Mouse (Mus musculus): ENCODE measurements around the gene Tmem107. TPM values are rescaled to one million over a fixed set of nuclear protein-coding genes. Genes with fewer than 3 reads are reported as not detected.

The Tmem107 gene
- polyA plus RNA-seq, 1 experiment from 2014 or later: 62.2 TPM

DNA sequence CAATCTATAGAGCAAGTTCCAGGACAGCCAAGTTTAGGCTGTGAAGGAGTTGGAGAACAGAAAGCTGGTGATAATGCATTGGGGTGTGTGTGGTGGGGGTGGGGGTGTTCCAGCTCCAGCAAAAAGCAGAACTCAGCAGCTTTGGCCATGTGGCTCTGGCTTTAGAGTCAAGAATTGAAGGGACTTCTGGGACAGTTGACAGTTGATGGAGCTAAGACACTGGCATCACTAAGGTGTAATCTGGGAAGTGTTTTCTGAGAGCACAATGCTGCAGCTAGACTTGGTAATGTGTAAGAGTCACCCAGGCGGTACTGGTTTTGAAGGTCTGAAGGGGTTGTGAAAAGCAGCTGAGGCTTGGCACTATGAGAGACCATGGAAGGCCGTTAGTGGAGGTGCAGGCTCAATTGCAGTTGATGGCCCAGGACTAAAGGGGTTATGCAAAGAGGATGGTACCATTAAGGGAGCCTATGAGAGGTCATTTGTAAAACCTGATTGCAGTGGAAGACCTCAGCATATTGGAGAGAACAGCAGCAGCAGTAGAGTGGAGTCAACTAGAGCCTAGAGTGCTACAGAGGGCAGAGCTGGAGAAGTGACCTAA, 17.7 kb upstream of the Tmem107 start:
- peaks cover 41% of the 10 kb centered on the region for H3K36me3 ChIP-seq (ENCODE audit: control insufficient read depth, insufficient read depth, low read length)
- WGBS: 58% methylated on average over 2 of the region's 2 CpGs
- no peak for ATAC-seq (ENCODE audit: low FRiP score, low TSS enrichment)

DNA sequence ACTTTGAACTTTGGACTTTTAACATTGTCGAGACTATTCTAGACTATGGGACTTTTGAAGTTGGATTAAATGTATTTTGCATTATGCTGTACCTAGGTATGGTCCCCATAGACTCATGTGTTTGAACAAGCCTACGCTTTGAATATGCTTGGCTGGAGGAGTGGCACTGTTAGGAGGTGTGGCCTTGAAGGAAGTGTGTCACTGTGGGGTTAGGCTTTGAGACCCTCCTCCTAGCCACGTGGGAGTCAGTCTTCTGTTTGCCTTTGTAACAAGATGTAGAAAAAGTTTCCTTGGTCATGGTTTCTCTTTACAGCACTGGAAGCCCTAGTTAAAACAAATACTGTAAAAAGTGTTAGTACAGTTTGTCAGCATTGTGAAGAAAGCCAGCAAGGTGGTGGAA, 16.8 kb upstream of the Tmem107 start:
- no peak for ATAC-seq (ENCODE audit: low FRiP score, low TSS enrichment)

More for the DNA sequence above, 17.7 kb upstream of the Tmem107 start:
- 0 out of 2 replicates have a peak, but pooled peaks cover 4% of the 10 kb centered on the region for H3K4me1 ChIP-seq (ENCODE audit: control insufficient read depth, insufficient read depth, low read length)
- H3K4me2 ChIP-seq (replicated peaks; ENCODE audit: low read depth, low read length): no peak overlapping the region
- H3K27ac ChIP-seq (ENCODE audit: low read depth, low read length): no peak overlapping the region
- H3K4me3 ChIP-seq (ENCODE audit: low read length): no peak overlapping the region
- H3K27me3 ChIP-seq (ENCODE audit: control insufficient read depth, insufficient read depth, low read length): no peaks in the 10 kb centered on the region
- H3K9me3 ChIP-seq (ENCODE audit: control insufficient read depth, low read length): no peaks in the 10 kb centered on the region
- H3K9ac ChIP-seq (ENCODE audit: low read depth, low read length): no peak overlapping the region

DNA sequence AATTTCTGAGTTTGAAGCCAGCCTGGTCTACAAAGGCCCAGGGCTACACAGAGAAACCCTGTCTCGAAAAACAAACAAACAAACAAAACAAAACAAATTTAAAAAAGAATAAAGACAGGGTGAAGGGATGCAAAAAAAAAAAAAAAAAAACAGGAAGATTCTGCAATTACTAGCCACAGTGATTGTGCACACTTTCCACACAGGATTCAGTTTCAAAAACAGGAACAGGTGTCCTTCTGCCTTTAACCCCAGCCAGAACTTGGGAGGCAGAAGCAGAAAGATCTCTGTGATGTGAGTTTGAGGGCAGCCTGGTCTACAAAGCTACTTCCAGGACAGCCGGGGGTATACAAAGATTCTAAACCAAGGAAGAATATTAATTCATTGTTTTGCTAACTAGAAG, 12.3 kb upstream of the Tmem107 start:
- WGBS: 74% methylated on average over 2 of the region's 2 CpGs
- Histone ChIP-seq H3K9me3 (ENCODE audit: control insufficient read depth, low read length) (no peaks in the 10 kb centered on the region), H3K4me2 (replicated peaks; ENCODE audit: low read depth, low read length) (peak overlapping the region; percentile 96), H3K4me3 (ENCODE audit: low read length) (peak overlapping the region; percentile 89), H3K27ac (ENCODE audit: low read depth, low read length) (no peak overlapping the region; the same call in 1 of the 2 replicates), H3K36me3 (ENCODE audit: control insufficient read depth, insufficient read depth, low read length) (0 out of 2 replicates have a peak, but pooled peaks cover 3% of the 10 kb centered on the region), H3K9ac (ENCODE audit: low read depth, low read length) (peak overlapping the region; percentile 59; the same call in 1 of the 2 replicates), H3K27me3 (ENCODE audit: control insufficient read depth, insufficient read depth, low read length) (no peaks in the 10 kb centered on the region), H3K4me1 (ENCODE audit: control insufficient read depth, insufficient read depth, low read length) (peaks cover 20% of the 10 kb centered on the region)
- no peak for ATAC-seq (ENCODE audit: low FRiP score, low TSS enrichment)

More for the DNA sequence above, 16.8 kb upstream of the Tmem107 start:
- H3K36me3 ChIP-seq (ENCODE audit: control insufficient read depth, insufficient read depth, low read length): peaks cover 32% of the 10 kb centered on the region
- H3K9me3 ChIP-seq (ENCODE audit: control insufficient read depth, low read length): no peaks in the 10 kb centered on the region
- 74% methylated on average over 3 of the region's 3 CpGs for WGBS
- H3K27ac ChIP-seq (ENCODE audit: low read depth, low read length): no peak overlapping the region
- H3K4me2 ChIP-seq (replicated peaks; ENCODE audit: low read depth, low read length): no peak overlapping the region
- no peaks in the 10 kb centered on the region for H3K27me3 ChIP-seq (ENCODE audit: control insufficient read depth, insufficient read depth, low read length)
- no peak overlapping the region for H3K4me3 ChIP-seq (ENCODE audit: low read length)
- H3K4me1 ChIP-seq (ENCODE audit: control insufficient read depth, insufficient read depth, low read length): peaks cover 4% of the 10 kb centered on the region; the same call in 1 of the 2 replicates
- H3K9ac ChIP-seq (ENCODE audit: low read depth, low read length): no peak overlapping the region

DNA sequence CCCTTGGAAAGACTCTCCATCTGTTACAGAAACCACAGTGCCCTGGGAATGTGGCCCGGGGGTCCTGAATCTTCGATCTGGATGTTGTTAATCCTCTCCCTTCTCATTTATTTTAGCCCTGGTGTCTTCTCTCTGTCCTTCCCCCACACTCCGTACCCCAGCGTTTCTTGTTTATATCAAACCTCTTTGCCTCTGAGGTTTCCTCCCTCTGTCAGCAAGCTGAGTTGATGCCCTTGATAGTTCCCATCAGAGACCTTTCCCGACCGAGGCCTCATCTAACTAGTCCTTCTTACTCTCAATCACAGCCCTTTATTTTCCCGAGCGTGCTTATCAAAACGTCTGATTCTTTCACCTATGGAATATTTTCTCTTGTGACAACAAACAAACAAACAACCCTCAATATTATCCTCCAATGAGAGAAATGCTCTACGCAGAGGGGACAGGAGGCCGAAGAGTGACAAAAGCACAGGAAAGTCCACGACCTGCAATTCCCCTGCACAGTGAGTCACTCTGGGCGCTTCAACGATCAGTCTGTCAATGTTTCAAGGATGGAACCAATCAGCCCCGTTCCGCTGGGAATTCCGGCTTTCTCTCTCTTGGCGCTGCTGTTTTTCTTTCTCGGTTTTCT, 11.8 kb upstream of the Tmem107 start:
- H3K27me3 ChIP-seq (ENCODE audit: control insufficient read depth, insufficient read depth, low read length): no peaks in the 10 kb centered on the region
- peaks cover 20% of the 10 kb centered on the region for H3K4me1 ChIP-seq (ENCODE audit: control insufficient read depth, insufficient read depth, low read length)
- ATAC-seq (ENCODE audit: low FRiP score, low TSS enrichment): peak; percentile 5; the same call in 1 of the 2 replicates
- H3K9me3 ChIP-seq (ENCODE audit: control insufficient read depth, low read length): no peaks in the 10 kb centered on the region
- H3K9ac ChIP-seq (ENCODE audit: low read depth, low read length): peak overlapping the region; percentile 59
- H3K27ac ChIP-seq (ENCODE audit: low read depth, low read length): peak overlapping the region; percentile 38; the same call in 1 of the 2 replicates
- peak overlapping the region; percentile 96 for H3K4me2 ChIP-seq (replicated peaks; ENCODE audit: low read depth, low read length)
- H3K4me3 ChIP-seq (ENCODE audit: low read length): peak overlapping the region; percentile 89
- 2% methylated on average over 19 of the region's 19 CpGs for WGBS
- 0 out of 2 replicates have a peak, but pooled peaks cover 3% of the 10 kb centered on the region for H3K36me3 ChIP-seq (ENCODE audit: control insufficient read depth, insufficient read depth, low read length)

DNA sequence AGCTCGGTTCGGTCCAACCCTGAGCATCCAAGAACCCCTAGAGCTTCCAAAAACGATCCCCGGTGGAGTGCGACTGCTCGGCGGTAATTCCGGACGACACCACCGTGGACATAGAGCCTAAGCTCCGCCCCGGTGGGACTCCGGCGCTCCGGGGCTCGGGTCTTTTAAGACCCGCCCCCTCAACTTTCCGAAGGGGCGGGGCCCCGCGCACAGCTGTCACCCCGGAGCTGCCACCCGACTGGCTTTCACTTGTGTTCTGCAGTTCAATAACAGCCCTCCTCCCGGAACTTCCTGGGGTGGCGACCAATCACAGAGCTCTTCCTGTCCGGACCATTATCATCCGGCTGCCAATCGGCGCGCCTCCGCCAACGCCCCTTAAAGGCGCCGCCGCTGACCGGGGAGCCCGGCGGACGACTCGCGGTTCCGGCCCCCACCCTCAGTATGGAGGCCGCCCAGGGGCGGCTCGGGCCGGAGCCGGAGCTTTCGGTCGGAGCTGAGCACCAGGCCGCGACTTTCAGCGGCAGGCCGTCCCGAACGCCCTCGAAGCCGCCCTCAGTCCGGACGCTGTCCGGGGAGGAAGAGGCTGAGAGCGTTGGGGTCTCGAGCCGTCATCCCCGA, 11.1 kb upstream of the Tmem107 start, which contains the start of gene Borcs6:
Gene Borcs6 (plus strand): TSS at position 361 of the 618 bp plus-strand sequence.
- H3K36me3 ChIP-seq (ENCODE audit: control insufficient read depth, insufficient read depth, low read length): 0 out of 2 replicates have a peak, but pooled peaks cover under 1% of the 10 kb centered on the region
- peaks cover 20% of the 10 kb centered on the region for H3K4me1 ChIP-seq (ENCODE audit: control insufficient read depth, insufficient read depth, low read length)
- WGBS: under 1% methylated on average over 63 of the region's 64 CpGs
- H3K9ac ChIP-seq (ENCODE audit: low read depth, low read length): peak within 1 kb of the TSS; percentile 83
- H3K4me3 ChIP-seq (ENCODE audit: low read length): peak within 1 kb of the TSS; percentile 89
- H3K27me3 ChIP-seq (ENCODE audit: control insufficient read depth, insufficient read depth, low read length): no peaks in the 10 kb centered on the region
- H3K4me2 ChIP-seq (replicated peaks; ENCODE audit: low read depth, low read length): peak within 1 kb of the TSS; percentile 96
- H3K9me3 ChIP-seq (ENCODE audit: control insufficient read depth, low read length): no peaks in the 10 kb centered on the region
- H3K27ac ChIP-seq (ENCODE audit: low read depth, low read length): peak within 1 kb of the TSS; percentile 85
- peak; percentile 90 for ATAC-seq (ENCODE audit: low FRiP score, low TSS enrichment)

DNA sequence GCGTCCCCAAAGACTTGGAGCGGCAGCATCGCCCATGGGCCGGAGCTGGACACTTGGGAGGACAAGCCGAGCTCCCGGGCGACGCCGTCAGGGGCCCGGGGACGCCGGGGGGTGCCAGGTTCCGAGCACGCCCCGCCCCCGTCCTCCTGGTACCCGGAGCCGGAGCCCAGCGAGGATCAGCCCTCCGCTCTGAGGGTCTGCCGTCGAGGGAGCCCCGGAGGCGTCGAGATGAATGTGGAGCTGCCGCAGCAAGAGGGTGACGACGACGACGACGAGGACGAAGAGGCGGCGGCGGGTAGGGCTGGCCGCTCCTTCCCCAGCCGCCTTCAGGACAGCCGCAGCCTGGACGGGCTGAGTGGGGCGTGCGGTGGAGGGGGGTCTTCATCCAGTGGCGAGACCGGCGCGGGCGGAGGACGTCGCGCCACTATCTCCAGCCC, 10.6 kb upstream of the Tmem107 start:
- Histone ChIP-seq H3K27ac (ENCODE audit: low read depth, low read length) (peak overlapping the region; percentile 85), H3K9me3 (ENCODE audit: control insufficient read depth, low read length) (no peaks in the 10 kb centered on the region), H3K4me2 (replicated peaks; ENCODE audit: low read depth, low read length) (peak overlapping the region; percentile 96), H3K36me3 (ENCODE audit: control insufficient read depth, insufficient read depth, low read length) (no peaks in the 10 kb centered on the region), H3K9ac (ENCODE audit: low read depth, low read length) (peak overlapping the region; percentile 83), H3K4me3 (ENCODE audit: low read length) (peak overlapping the region; percentile 89), H3K4me1 (ENCODE audit: control insufficient read depth, insufficient read depth, low read length) (peaks cover 20% of the 10 kb centered on the region), H3K27me3 (ENCODE audit: control insufficient read depth, insufficient read depth, low read length) (no peaks in the 10 kb centered on the region)
- under 1% methylated on average over 49 of the region's 49 CpGs for WGBS
- ATAC-seq (ENCODE audit: low FRiP score, low TSS enrichment): peak; percentile 8; the same call in 1 of the 2 replicates

DNA sequence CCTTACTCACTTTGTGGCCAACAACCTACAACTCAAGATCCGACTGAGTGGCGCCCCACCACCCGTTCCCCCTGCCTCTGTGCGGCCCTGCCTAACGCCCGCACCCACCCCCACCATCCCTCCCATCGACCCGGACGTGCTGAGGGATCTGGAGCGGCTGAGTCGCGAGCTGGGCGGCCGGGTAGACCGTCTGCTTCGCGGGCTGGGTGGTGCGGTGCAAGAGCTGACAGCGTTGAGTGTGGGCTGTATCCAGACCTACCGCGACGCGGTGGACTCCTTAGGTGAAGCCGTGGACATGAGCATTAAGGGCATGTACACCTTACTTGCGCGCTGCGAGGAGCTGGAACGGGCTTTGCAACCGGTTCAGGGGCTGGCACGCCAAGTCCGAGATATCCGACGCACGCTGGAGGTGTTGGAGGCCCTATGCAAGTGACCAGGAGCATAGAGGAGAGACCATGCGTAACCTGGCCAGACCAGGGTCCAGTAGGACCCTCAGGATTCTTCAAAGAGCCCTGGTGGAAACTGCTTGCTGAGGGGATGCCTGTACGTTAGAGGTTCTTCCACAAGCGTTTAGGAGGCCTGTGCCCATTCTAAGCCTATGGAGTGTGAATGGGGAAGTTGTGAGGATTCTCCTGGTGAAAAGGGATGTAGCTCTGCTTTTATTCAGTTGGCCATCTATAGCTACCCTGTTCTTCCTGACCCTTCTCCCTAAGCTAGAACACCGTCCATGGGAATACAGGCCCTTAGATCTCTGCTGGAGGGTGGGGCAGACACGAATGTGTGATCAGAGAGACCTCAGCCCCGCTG, 10.0 kb upstream of the Tmem107 start:
- ATAC-seq (ENCODE audit: low FRiP score, low TSS enrichment): no peak; the same call in 1 of the 2 replicates
- Histone ChIP-seq H3K4me3 (ENCODE audit: low read length) (peak overlapping the region; percentile 89), H3K9me3 (ENCODE audit: control insufficient read depth, low read length) (no peaks in the 10 kb centered on the region), H3K9ac (ENCODE audit: low read depth, low read length) (peak overlapping the region; percentile 83), H3K36me3 (ENCODE audit: control insufficient read depth, insufficient read depth, low read length) (no peaks in the 10 kb centered on the region), H3K27ac (ENCODE audit: low read depth, low read length) (peak overlapping the region; percentile 85), H3K27me3 (ENCODE audit: control insufficient read depth, insufficient read depth, low read length) (no peaks in the 10 kb centered on the region), H3K4me1 (ENCODE audit: control insufficient read depth, insufficient read depth, low read length) (peaks cover 20% of the 10 kb centered on the region), H3K4me2 (replicated peaks; ENCODE audit: low read depth, low read length) (peak overlapping the region; percentile 96)
- 2% methylated on average over 37 of the region's 40 CpGs for WGBS

DNA sequence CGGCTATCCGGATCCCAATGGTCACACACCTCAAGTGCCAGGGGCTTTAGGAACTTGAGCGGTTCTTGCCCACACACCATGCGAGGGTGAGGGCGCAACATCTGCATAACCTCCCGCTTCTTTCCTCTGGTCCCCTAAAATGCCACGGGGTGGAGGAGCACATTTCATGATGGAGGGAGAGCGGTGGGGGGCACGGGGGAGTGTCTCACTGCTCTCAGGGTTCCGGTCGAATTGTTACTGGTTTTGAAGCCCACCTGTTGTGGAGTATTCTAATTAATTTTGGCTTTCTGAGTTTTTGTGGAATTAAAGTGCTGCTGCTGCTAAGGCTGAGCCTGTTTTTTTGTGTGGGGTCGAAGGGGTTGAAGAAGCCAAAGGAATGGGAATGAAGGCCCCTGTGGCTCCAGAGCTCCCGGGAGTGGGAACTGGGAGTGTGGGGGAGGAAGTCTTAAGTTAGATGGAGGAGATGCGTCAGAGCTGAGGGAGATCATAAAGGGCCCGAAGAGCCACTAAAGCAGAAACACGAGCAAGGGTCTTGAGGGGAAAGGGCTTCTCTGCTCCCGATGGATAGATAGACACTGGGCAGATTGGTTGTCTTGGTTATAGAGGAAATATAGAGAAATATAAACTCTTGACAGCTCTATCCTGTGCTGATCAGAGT, 9.2 kb upstream of the Tmem107 start:
- Histone ChIP-seq H3K27ac (ENCODE audit: low read depth, low read length) (no peak overlapping the region), H3K27me3 (ENCODE audit: control insufficient read depth, insufficient read depth, low read length) (no peaks in the 10 kb centered on the region), H3K4me1 (ENCODE audit: control insufficient read depth, insufficient read depth, low read length) (peaks cover 24% of the 10 kb centered on the region), H3K4me2 (replicated peaks; ENCODE audit: low read depth, low read length) (peak overlapping the region; percentile 96), H3K9me3 (ENCODE audit: control insufficient read depth, low read length) (no peaks in the 10 kb centered on the region), H3K9ac (ENCODE audit: low read depth, low read length) (peak overlapping the region; percentile 83; the same call in 1 of the 2 replicates), H3K4me3 (ENCODE audit: low read length) (peak overlapping the region; percentile 89), H3K36me3 (ENCODE audit: control insufficient read depth, insufficient read depth, low read length) (no peaks in the 10 kb centered on the region)
- ATAC-seq (ENCODE audit: low FRiP score, low TSS enrichment): no peak
- WGBS: 6% methylated on average over 17 of the region's 17 CpGs
